Mouse (Mus musculus): Measurements from ENCODE around the gene Ppp4r3a. TPM values are rescaled to one million over a fixed set of nuclear protein-coding genes. Genes with fewer than 3 reads are reported as not detected.

Gene Ppp4r3a
- total RNA-seq, 2 experiments from 2014 or later = 53.2 to 59.0 TPM

DNA sequence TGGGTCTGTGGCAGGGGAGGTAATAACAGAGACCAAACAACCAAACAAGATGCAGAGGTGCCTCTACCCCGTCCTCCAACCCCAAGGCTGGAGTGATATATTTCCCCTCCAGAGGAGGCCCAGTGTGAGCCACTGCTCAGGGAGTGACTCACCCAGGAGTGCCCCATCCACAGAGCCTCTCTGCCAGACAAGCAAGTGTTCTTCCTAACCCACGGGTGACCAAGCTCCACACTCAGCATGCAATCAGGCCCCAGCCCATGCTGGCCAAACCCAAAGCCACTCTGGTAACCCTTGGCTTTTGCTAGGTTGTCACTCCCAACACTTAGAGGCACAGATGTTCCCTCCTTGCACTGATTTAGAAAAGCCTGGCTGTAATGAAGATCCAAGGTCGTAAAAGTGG, 90.4 kb downstream of the Ppp4r3a start:
- DNase-seq = peak; percentile 27

DNA sequence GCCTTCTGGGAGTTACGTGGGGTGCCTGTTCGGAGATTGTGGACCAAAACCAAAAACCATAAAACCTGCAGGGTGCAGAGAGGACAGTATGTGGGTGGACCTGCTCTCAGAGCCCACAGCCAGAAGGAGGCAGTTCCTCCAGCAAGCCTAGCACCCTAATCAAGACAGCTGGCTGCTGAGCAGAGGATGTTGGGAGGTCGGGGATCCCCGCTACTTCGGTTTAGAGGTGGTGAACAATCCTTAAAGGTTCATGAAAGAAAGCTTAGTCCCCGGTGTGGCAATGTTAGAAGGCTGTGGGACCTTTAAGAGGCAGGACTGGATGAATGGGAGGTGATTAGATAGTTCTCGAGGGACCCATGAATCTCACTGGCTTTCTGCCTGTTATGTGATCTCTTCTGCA, 91.0 kb downstream of the Ppp4r3a start:
- no peak for DNase-seq

DNA sequence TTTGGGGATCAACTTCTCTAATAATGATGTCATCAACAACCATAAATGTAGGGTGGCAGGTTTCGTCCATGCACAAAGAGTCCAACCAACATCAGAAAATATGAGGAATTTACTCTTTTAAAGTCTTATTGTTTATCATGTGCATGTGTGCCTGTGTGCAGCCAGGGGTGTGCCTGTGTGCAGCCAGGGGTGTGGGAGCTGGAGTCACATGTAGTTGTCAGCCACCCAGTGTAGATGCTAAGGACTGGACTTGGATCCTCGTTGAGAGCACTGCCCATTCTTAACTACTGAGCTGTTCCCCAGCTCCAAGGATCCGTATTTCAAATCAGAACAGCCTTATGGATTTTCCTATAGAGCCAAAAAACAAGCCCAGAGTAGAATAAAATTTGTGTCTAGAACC, 92.4 kb downstream of the Ppp4r3a start:
- DNase-seq = no peak

DNA sequence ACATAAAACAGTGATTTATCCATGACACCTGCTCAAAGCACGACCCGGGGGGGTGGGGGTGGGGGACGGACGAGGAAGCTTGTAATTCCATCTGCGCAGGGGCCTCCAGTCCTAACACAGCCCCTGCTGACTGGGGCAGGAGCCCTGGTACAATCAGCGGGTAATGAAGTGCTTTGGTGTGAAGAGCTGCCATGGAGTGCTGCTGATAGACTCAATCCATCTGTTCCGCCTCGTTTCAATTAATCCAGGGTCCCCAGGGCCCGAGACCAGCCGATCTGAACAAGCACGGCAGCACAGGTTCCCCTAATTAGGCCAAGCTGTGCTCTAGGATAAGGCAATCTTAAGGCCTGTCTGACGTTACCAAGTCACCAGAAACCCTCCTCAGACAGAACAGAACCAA, 93.2 kb downstream of the Ppp4r3a start:
- no peak for DNase-seq

DNA sequence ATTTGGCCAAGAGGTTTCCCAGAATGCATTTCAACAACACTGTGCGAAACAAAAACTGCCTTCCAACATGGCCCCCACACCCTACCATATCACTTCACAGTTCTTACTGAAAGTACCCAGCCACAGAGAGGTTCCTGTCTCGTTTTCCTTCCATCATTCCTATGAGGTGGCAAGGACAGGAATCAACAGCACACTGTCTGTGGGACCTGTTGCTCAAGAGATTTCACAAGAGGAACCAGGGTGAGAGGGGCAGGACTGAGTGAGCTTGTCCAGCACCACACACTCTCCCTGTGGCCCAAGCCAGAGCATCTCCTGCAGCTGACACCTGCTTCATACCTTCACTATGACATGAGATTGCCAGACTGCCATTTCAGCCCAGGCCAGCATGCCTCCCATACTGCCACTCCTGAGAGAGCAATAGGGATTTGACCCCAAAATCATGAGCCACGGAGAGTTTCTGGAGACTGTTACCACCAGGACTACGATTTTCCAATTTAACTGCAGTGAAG, 93.7 kb downstream of the Ppp4r3a start:
- no peak for DNase-seq

Small RNAs within 50 kb of the gene (microRNA-seq; reads per million reads assigned to microRNA genes)
- not detected for gene Mir1190

Other genes with a start within 250 kb of the Ppp4r3a start
- 1 to 10 TPM; 1.6 to 1.8 TPM for gene Gpr68, start 175.5 kb downstream of the Ppp4r3a start, total RNA-seq (2021)
- 10 to 100 TPM in 1 of 2 experiments, 1 to 10 TPM in 1; 9.2 to 16.4 TPM for gene Ccdc88c, start 54.6 kb downstream of the Ppp4r3a start, total RNA-seq (2021)